Mouse (Mus musculus) hindbrain, postnatal 0 days (tissue): ENCODE measurements at regions not wholly inside any gene's neighbourhood (a gene's known extent, or its start where the extent isn't known, plus 50 kb on each side); places are given as distances from the start of the nearest gene placed in this dataset.

ENCODE experiments used
- ATAC-seq: fragments of 200-750 bp; cut with Nextera tagmentation; 2 replicates; pipeline ENCODE4 v1.8.0; 2017; ENCODE audit warnings: mild to moderate bottlenecking, moderate TSS enrichment, moderate library complexity
- DNase-seq: peaks from one replicate; pipeline ENCODE4 v3.0.0-alpha.2; 2015; ENCODE audit warnings: low spot score
- H3K27ac ChIP-seq: fragments of 300-500 bp; sonication (generic); 2 replicates; pipeline ENCODE4 v1.5.1; 2014; ENCODE audit warnings: mild to moderate bottlenecking
- H3K27me3 ChIP-seq: fragments of 300-500 bp; sonication (generic); 2 replicates; pipeline ENCODE4 v1.6.1; 2014; ENCODE audit warnings: low read length, mixed read lengths; ENCODE audit not compliant: insufficient read depth
- H3K36me3 ChIP-seq: fragments of 300-500 bp; sonication (generic); 2 replicates; pipeline ENCODE4 v1.6.1; 2014; ENCODE audit warnings: low read length, mixed read lengths; ENCODE audit not compliant: insufficient read depth
- H3K4me1 ChIP-seq: fragments of 300-500 bp; sonication (generic); 2 replicates; pipeline ENCODE4 v1.6.1; 2014; ENCODE audit warnings: antibody characterized with exemption, low read length, mixed read lengths; ENCODE audit not compliant: insufficient read depth
- H3K4me2 ChIP-seq: fragments of 300-500 bp; sonication (generic); 2 replicates; pipeline ENCODE4 v1.6.1; 2014; ENCODE audit warnings: low read depth, mild to moderate bottlenecking, low read length, moderate library complexity, mixed read lengths
- H3K4me3 ChIP-seq: fragments of 300-500 bp; sonication (generic); 2 replicates; pipeline ENCODE4 v1.5.1; 2014; ENCODE audit warnings: low read length
- H3K9ac ChIP-seq: fragments of 300-500 bp; sonication (generic); replicated peaks from 2 replicates; pipeline ENCODE4 v1.6.1; 2014; ENCODE audit warnings: mild to moderate bottlenecking, low read length, moderate library complexity, mixed read lengths
- H3K9me3 ChIP-seq: fragments of 300-500 bp; sonication (generic); 2 replicates; pipeline ENCODE4 v1.6.1; 2016; ENCODE audit warnings: low read length, mixed read lengths
- CTCF ChIP-seq: IDR thresholded peaks from 2 replicates; pipeline ENCODE4 v1.5.1; 2016; ENCODE audit warnings: antibody characterized with exemption, control low read depth, low read depth
- WGBS: fragments of 180-500 bp; shearing (Covaris S2); extraction: QIAGEN DNeasy Blood & Tissue Kit; methylation state at CpG from one replicate; pipeline ENCODE4 v1.1.7; 2014; 5-methylcytosine and 5-hydroxymethylcytosine counted together

DNA sequence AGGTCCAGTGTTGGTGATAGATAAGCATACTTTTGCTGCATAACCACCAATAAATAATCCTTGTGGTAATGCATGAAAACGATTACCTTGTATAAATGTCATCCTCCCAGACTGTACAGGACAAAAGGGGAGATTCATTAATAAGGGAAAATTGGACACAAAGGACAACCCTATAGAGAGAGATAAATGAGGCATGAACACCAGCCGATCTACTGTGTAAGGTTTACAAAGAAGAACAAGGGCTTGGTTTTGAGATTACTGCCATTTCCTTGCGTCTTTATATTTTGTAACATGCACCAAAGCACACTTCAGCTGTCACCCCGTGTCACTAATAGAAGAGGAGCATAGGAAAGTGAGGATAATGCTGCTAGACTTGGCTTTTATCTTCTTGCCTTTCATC lies 162.5 kb downstream of the Psat1 start:
- H3K27me3 ChIP-seq: no peaks in the 10 kb centered on the region
- TF ChIP-seq CTCF: no peak
- ATAC-seq: no peak
- no peak overlapping the region for H3K4me2 ChIP-seq
- WGBS: 26% methylated on average over 4 of the region's 4 CpGs
- H3K27ac ChIP-seq: no peak overlapping the region
- H3K4me3 ChIP-seq: no peak overlapping the region
- no peaks in the 10 kb centered on the region for H3K4me1 ChIP-seq
- DNase-seq: no peak
- no peaks in the 10 kb centered on the region for H3K36me3 ChIP-seq
- H3K9ac ChIP-seq: no peak overlapping the region
- no peaks in the 10 kb centered on the region for H3K9me3 ChIP-seq

DNA sequence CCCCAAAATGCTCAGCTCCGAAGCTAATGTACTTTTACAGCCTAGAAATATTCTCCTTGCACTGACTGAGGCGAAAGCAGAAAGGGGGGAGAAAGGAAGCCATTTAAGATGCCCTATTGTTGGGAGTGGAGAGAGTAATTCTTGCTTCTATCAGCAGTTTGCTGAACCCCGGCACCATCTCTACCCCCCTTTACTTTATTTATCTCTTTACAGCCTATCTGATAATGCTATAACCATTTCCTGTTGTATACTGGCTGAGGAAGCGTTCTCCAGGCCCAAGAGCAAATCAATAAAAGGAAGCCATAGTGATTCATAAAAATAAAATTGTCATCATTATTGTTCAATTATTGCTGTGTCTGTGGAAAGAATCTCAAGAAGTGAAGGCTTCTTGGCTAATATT lies 177.5 kb downstream of the Psat1 start:
- Histone ChIP-seq H3K4me1 (no peaks in the 10 kb centered on the region), H3K9me3 (no peaks in the 10 kb centered on the region), H3K27me3 (no peaks in the 10 kb centered on the region), H3K4me2 (no peak overlapping the region), H3K27ac (no peak overlapping the region), H3K4me3 (no peak overlapping the region), H3K36me3 (no peaks in the 10 kb centered on the region), H3K9ac (no peak overlapping the region)
- WGBS: 86% methylated on average over 4 of the region's 4 CpGs
- ATAC-seq (no peak), DNase-seq (no peak)
- TF ChIP-seq CTCF: no peak

GRCm38 (mm10) chr19:15761086-15761485 lies 186.1 kb downstream of the Psat1 start:
- no peak overlapping the region for H3K4me3 ChIP-seq
- ATAC-seq (no peak), DNase-seq (no peak)
- no peak overlapping the region for H3K4me2 ChIP-seq
- H3K9me3 ChIP-seq: no peaks in the 10 kb centered on the region
- H3K36me3 ChIP-seq: no peaks in the 10 kb centered on the region
- H3K27ac ChIP-seq: no peak overlapping the region
- no peak for TF ChIP-seq CTCF
- WGBS: 79% methylated on average over 4 of the region's 4 CpGs
- no peak overlapping the region for H3K9ac ChIP-seq
- no peaks in the 10 kb centered on the region for H3K4me1 ChIP-seq
- no peaks in the 10 kb centered on the region for H3K27me3 ChIP-seq

- 30% methylated on average over 8 of the region's 8 CpGs for WGBS
- no peaks in the 10 kb centered on the region for H3K9me3 ChIP-seq
- H3K9ac ChIP-seq: no peak overlapping the region
- no peaks in the 10 kb centered on the region for H3K36me3 ChIP-seq
- H3K27me3 ChIP-seq: no peaks in the 10 kb centered on the region
- no peak overlapping the region for H3K4me2 ChIP-seq
- H3K4me3 ChIP-seq: no peak overlapping the region
- 0 out of 2 replicates have a peak, but pooled peaks cover 4% of the 10 kb centered on the region for H3K4me1 ChIP-seq
- no peak for TF ChIP-seq CTCF
- H3K27ac ChIP-seq: no peak overlapping the region
- peak; percentile 38; the same call in 1 of the 2 replicates for ATAC-seq
- no peak for DNase-seq
These were observed 201.9 kb downstream of the Psat1 start for GRCm38 (mm10) chr19:15745026-15745777.

DNA sequence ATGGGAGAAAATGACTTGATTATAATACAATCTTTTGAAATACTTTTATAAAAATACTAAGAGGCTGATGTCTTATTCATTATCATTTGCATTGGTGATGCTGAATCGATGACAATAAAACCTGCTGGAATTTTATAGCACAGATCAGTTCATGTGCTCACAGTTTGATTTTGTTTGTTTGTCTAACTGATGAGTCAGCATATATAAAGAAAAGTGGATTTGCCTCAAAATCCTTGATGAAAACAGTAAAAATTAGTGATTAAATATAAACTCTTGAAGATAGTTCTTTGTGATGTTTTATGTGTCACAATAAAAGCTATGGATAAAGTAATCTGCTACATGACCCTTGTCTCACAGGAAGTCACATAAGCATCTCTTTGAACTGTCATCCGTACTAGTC lies 210.9 kb downstream of the Psat1 start:
- Histone ChIP-seq H3K27ac (no peak overlapping the region), H3K36me3 (no peaks in the 10 kb centered on the region), H3K4me2 (no peak overlapping the region), H3K9me3 (no peaks in the 10 kb centered on the region), H3K4me1 (no peaks in the 10 kb centered on the region; the same call in 1 of the 2 replicates), H3K9ac (no peak overlapping the region), H3K4me3 (no peak overlapping the region), H3K27me3 (no peaks in the 10 kb centered on the region)
- TF ChIP-seq CTCF: no peak
- no peak for ATAC-seq
- 85% methylated on average over 2 of the region's 2 CpGs for WGBS
- DNase-seq: no peak

DNA sequence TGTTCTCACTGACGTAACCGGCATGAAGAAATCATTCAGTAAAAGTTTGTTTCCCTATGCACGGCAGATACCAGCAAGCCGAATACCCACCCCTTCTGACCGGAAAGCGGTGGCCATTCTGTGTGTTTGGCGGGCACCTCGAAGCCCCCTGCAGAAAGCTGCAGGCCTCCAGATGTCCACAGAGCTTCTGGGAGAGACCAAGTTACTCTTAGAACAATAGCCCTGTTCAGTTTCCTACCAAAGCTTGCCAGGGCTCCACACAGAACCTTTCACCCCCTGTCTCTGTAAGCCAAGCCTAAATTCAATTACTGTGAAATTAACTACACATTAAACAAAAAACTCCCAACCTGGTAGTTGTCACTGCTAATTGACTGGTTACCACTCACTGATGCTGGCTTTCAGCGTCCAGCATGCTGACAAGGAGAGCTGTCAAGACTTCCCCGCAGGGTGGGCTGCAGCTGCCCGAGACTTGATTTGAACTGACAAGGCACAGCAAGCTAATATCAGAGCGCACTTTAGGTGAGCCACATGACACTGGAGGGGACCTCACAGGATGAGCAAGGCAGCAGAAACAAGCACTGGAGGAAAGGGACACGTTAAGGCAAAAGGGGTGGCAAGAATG lies 220.2 kb downstream of the Psat1 start:
- 20% methylated on average over 13 of the region's 13 CpGs for WGBS
- Histone ChIP-seq H3K36me3 (no peaks in the 10 kb centered on the region), H3K9ac (no peak overlapping the region), H3K9me3 (no peaks in the 10 kb centered on the region), H3K4me1 (no peaks in the 10 kb centered on the region; the same call in 1 of the 2 replicates), H3K27me3 (peaks cover 8% of the 10 kb centered on the region), H3K27ac (no peak overlapping the region), H3K4me2 (no peak overlapping the region), H3K4me3 (no peak overlapping the region)
- TF ChIP-seq CTCF: no peak
- DNase-seq: peak; percentile 78
- peak; percentile 94 for ATAC-seq
